Mouse (Mus musculus) myocyte (in vitro differentiated cells): ENCODE results near the gene Crk. TPM values are rescaled to one million over a fixed set of nuclear protein-coding genes. Genes with fewer than 3 reads are reported as not detected.
A peak's percentile ranks its signal among the peaks of the same experiment; 100 is the strongest.
"Not testable (repeated sequence)": the region's sequence is repeated elsewhere in the genome, so short reads cannot be mapped to it uniquely, and the experiment has no call there.

Experiments used
- H3K27me3 ChIP-seq: one replicate; pipeline ENCODE4 v1.6.1; 2011; ENCODE audit not compliant: control insufficient read depth, insufficient read depth, insufficient read length
- H3K36me3 ChIP-seq: one replicate; pipeline ENCODE4 v1.6.1; 2011; ENCODE audit not compliant: control insufficient read depth, insufficient read depth
- H3K4me2 ChIP-seq: one replicate; pipeline ENCODE4 v1.6.1; 2011; ENCODE audit warnings: low read depth, control low read depth
- H3K4me3 ChIP-seq: one replicate; pipeline ENCODE4 v1.5.1; 2011; ENCODE audit warnings: mild to moderate bottlenecking, control low read depth, moderate library complexity
- H3K79me2 ChIP-seq: one replicate; pipeline ENCODE4 v1.6.1; 2011; ENCODE audit not compliant: control insufficient read depth, insufficient read depth
- H3ac ChIP-seq: one replicate; pipeline ENCODE4 v1.6.1; 2011; ENCODE audit not compliant: control insufficient read depth, insufficient read length
- CEBPB ChIP-seq: IDR thresholded peaks from 2 replicates; pipeline ENCODE4 v1.6.1; 2011; ENCODE audit warnings: mild to moderate bottlenecking, moderate library complexity; ENCODE audit not compliant: poor library complexity, insufficient read depth, severe bottlenecking
- E2F4 ChIP-seq: IDR thresholded peaks from one replicate; pipeline ENCODE4 v1.6.1; 2011; ENCODE audit warnings: mild to moderate bottlenecking, control low read depth, moderate library complexity; ENCODE audit not compliant: insufficient read depth
- MAX ChIP-seq: IDR thresholded peaks from one replicate; pipeline ENCODE4 v1.6.1; 2011; ENCODE audit warnings: low read depth, mild to moderate bottlenecking, control low read depth
- MYOD1 ChIP-seq, 3 experiments: IDR thresholded peaks; one replicate each; pipeline ENCODE4 v1.6.1; 2011; ENCODE audit warnings: control low read depth in 2 of 3, low read depth in 2 of 3, mild to moderate bottlenecking in 2 of 3, moderate library complexity in 1 of 3; ENCODE audit not compliant: insufficient read length in 2 of 3, control insufficient read depth in 1 of 3
- MYOG ChIP-seq, 3 experiments: IDR thresholded peaks; one replicate each; pipeline ENCODE4 v1.6.1; 2011; ENCODE audit warnings: control low read depth in 2 of 3, low read depth in 2 of 3, mild to moderate bottlenecking in 2 of 3; ENCODE audit not compliant: insufficient read length in 2 of 3, control insufficient read depth in 1 of 3, insufficient read depth in 1 of 3
- POLR2A ChIP-seq: IDR thresholded peaks from one replicate; pipeline ENCODE4 v1.6.1; 2011; ENCODE audit warnings: low read depth, mild to moderate bottlenecking, control low read depth, moderate library complexity; ENCODE audit not compliant: insufficient read length
- POLR2AphosphoS2 ChIP-seq: IDR thresholded peaks from one replicate; pipeline ENCODE4 v1.6.1; 2011; ENCODE audit warnings: low read depth, control low read depth; ENCODE audit not compliant: insufficient read length
- REST ChIP-seq: IDR thresholded peaks from one replicate; pipeline ENCODE4 v1.6.1; 2011; ENCODE audit warnings: mild to moderate bottlenecking, control low read depth, moderate library complexity; ENCODE audit not compliant: insufficient read depth, insufficient read length
- SRF ChIP-seq: IDR thresholded peaks from one replicate; pipeline ENCODE4 v1.6.1; 2011; ENCODE audit warnings: low read depth; ENCODE audit not compliant: control insufficient read depth, insufficient read length
- TCF12 ChIP-seq: IDR thresholded peaks from one replicate; pipeline ENCODE4 v1.6.1; 2011; ENCODE audit warnings: mild to moderate bottlenecking, control low read depth; ENCODE audit not compliant: poor library complexity, insufficient read depth, severe bottlenecking
- TCF3 ChIP-seq: IDR thresholded peaks from one replicate; pipeline ENCODE4 v1.6.1; 2011; ENCODE audit warnings: low read depth, control low read depth; ENCODE audit not compliant: insufficient read length
- USF1 ChIP-seq: IDR thresholded peaks from one replicate; pipeline ENCODE4 v1.6.1; 2011; ENCODE audit warnings: low read depth, mild to moderate bottlenecking, control low read depth, moderate library complexity
- polyA plus RNA-seq: library from polyadenylated mRNA; unstranded; fragments of >200 nt; fragmentation: generic; extraction: Trizol; gene quantifications from one replicate; pipeline ENCODE4 v1.2.1, GENCODE M21; 2012; ENCODE audit warnings: missing spikeins

The Crk gene
- polyA plus RNA-seq, 1 experiment: 34.5 TPM

GRCm38 (mm10) chr11:75693570-75693969, 14.5 kb downstream of the Crk start:
- no peak overlapping the region for H3K4me2 ChIP-seq
- TF ChIP-seq POLR2A: no peak
- no peak for TF ChIP-seq TCF12
- no peak for TF ChIP-seq REST
- no peak for TF ChIP-seq MAX
- TF ChIP-seq POLR2AphosphoS2: no peak
- TF ChIP-seq CEBPB: no peak
- no peak for TF ChIP-seq SRF
- H3K36me3 ChIP-seq: peaks cover 48% of the 10 kb centered on the region
- no peak overlapping the region for H3K4me3 ChIP-seq
- H3K27me3 ChIP-seq: no peaks in the 10 kb centered on the region
- no peak overlapping the region for H3ac ChIP-seq
- H3K79me2 ChIP-seq: peaks cover 95% of the 10 kb centered on the region

GRCm38 (mm10) chr11:75697464-75697863, 18.4 kb downstream of the Crk start:
- H3K36me3 ChIP-seq: peaks cover 62% of the 10 kb centered on the region
- not testable (repeated sequence) for H3K4me3 ChIP-seq, H3ac ChIP-seq, H3K27me3 ChIP-seq, H3K4me2 ChIP-seq
- peaks cover 69% of the 10 kb centered on the region for H3K79me2 ChIP-seq

GRCm38 (mm10) chr11:75700557-75700956, 21.5 kb downstream of the Crk start:
- peaks cover 39% of the 10 kb centered on the region for H3K79me2 ChIP-seq
- H3ac ChIP-seq: no peak overlapping the region
- H3K4me3 ChIP-seq: no peak overlapping the region
- H3K27me3 ChIP-seq: no peaks in the 10 kb centered on the region
- no peak overlapping the region for H3K4me2 ChIP-seq
- peaks cover 64% of the 10 kb centered on the region for H3K36me3 ChIP-seq
- TF ChIP-seq E2F4 (no peak), CEBPB (no peak), REST (no peak), POLR2A (no peak), SRF (no peak), MYOD1 (IDR thresholded peaks at IDR 0.05; ENCODE audit: control insufficient read depth in 1 of 3, insufficient read length in 2 of 3, low read depth in 2 of 3) (no peak), MYOG (IDR thresholded peaks at IDR 0.05; ENCODE audit: control insufficient read depth in 1 of 3, insufficient read depth in 1 of 3, insufficient read length in 2 of 3, low read depth in 2 of 3) (no peak), POLR2AphosphoS2 (no peak), TCF12 (no peak), TCF3 (no peak), MAX (no peak), USF1 (no peak)

GRCm38 (mm10) chr11:75702761-75703160, 23.7 kb downstream of the Crk start:
- TF ChIP-seq MYOG (IDR thresholded peaks at IDR 0.05; ENCODE audit: control insufficient read depth in 1 of 3, insufficient read depth in 1 of 3, insufficient read length in 2 of 3, low read depth in 2 of 3) (no peak), POLR2AphosphoS2 (peak; percentile 65), TCF3 (no peak), MAX (no peak), POLR2A (no peak)
- no peaks in the 10 kb centered on the region for H3K27me3 ChIP-seq
- peaks cover 17% of the 10 kb centered on the region for H3K79me2 ChIP-seq
- no peak overlapping the region for H3K4me2 ChIP-seq
- H3ac ChIP-seq: no peak overlapping the region
- H3K4me3 ChIP-seq: no peak overlapping the region
- peaks cover 62% of the 10 kb centered on the region for H3K36me3 ChIP-seq

GRCm38 (mm10) chr11:75703748-75704147, 24.7 kb downstream of the Crk start:
- no peak overlapping the region for H3K4me3 ChIP-seq
- no peak for TF ChIP-seq REST
- no peak for TF ChIP-seq MYOD1 (IDR thresholded peaks at IDR 0.05; ENCODE audit: control insufficient read depth in 1 of 3, insufficient read length in 2 of 3, low read depth in 2 of 3)
- TF ChIP-seq CEBPB: no peak

GRCm38 (mm10) chr11:75713949-75714348, 34.9 kb downstream of the Crk start:
- H3ac ChIP-seq: no peak overlapping the region
- H3K36me3 ChIP-seq: no peaks in the 10 kb centered on the region
- no peak overlapping the region for H3K4me2 ChIP-seq
- no peak overlapping the region for H3K4me3 ChIP-seq
- no peak for TF ChIP-seq POLR2AphosphoS2
- TF ChIP-seq USF1: no peak
- no peak for TF ChIP-seq SRF
- TF ChIP-seq MAX: no peak
- H3K27me3 ChIP-seq: no peaks in the 10 kb centered on the region
- H3K79me2 ChIP-seq: no peaks in the 10 kb centered on the region

More at GRCm38 (mm10) chr11:75703748-75704147, 24.7 kb downstream of the Crk start:
- no peak overlapping the region for H3ac ChIP-seq
- H3K4me2 ChIP-seq: no peak overlapping the region
- H3K36me3 ChIP-seq: peaks cover 53% of the 10 kb centered on the region
- H3K27me3 ChIP-seq: no peaks in the 10 kb centered on the region
- peaks cover 8% of the 10 kb centered on the region for H3K79me2 ChIP-seq
